Mouse (Mus musculus): ENCODE data around the gene Arpp21.

The Arpp21 gene

DNA sequence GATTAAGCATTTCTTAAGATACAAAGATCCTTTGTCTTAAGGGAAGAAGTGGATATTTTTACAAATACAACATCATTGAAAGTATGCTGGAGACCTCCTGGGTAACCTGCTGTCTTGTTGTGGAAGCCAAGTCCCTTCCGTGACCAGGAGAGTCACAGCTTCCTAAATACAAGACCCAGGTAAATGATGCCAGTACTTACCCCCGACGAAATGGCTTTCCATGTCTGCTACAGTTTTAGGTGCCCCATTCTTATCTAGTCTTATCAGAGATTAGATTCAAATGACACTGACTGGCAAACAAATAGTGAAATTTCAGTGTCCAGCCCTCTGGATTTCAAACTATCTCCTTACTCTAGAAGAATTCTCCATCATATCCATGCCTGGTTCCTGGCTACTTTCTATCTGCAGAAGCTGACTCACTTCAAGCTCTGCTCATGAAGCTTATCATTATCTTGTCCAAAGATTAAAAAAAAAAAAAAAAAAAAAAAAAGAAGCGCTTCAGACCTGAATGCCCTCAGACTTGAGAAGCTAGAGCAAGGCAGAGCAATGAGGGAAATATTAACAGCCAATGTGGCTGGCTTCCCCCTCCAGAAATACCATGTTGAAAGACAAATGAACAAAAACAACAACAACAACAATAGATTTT, 4.9 kb downstream of the Arpp21 start:
- peak; percentile 8 for DNase-seq

DNA sequence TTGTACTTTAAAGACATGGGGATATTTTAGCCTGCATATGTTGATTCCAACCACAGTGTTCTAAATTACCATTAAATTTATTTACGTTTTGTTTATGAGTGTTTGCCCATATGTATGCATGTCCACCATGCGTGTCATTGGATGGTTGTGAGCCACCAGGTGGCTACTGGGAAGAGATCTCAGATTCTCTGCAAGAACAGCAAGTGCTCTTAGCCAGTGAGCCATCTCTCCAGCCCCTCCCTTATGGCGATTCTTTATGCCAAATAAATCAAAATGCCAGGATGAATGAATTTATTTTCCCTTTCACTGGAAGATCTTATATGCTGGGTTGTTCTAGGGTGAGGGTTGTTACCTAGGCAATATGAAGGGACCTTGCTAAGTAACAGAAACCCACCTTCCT, 7.3 kb downstream of the Arpp21 start:
- DNase-seq: peak; percentile 62

DNA sequence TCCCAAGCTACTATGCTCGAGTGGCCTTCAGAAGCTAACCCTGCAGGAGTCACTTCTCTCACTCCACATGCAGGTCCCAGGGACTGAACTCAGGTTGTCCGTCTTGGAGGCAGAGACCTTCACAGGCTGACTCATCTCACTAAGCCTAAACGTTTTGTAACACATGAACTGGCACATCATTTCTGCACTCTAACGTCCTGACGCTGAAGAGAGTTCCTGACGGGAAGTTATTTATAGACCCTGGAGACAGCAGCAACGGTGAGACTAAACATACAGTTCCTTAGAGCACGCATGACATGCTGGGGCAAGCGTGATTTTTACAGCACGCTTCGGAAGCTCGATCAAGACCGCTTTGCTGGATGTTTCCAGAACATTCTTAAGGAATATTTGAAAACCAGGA, 8.6 kb downstream of the Arpp21 start:
- DNase-seq: no peak

GRCm38 (mm10) chr9:112226511-112226910, 9.2 kb downstream of the Arpp21 start:
- no peak for DNase-seq

GRCm38 (mm10) chr9:112225046-112225445, 10.7 kb downstream of the Arpp21 start:
- no peak for DNase-seq

DNA sequence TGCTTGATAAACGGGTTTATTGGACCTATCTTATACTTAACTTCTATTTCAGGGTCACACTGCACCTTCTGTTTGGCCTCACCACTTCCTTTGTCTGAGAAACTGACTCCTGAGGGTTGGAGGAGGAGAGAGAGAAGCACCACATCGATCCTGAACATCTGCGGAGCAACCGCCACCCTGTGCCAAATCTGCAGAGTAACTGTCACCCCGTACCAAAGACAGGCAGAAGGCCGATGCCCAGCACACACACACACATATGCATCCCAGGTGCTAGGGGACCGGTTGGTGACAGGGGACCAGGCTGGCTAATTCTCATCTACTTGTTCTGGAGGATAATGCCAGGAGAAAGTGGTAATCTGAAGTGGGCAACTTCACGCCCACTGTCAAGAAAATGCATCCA, 16.4 kb downstream of the Arpp21 start:
- peak; percentile 32 for DNase-seq

- DNase-seq: no peak
Measured at GRCm38 (mm10) chr9:112218237-112218636, 17.5 kb downstream of the Arpp21 start.

GRCm38 (mm10) chr9:112217161-112217560, 18.6 kb downstream of the Arpp21 start:
- no peak for DNase-seq

DNA sequence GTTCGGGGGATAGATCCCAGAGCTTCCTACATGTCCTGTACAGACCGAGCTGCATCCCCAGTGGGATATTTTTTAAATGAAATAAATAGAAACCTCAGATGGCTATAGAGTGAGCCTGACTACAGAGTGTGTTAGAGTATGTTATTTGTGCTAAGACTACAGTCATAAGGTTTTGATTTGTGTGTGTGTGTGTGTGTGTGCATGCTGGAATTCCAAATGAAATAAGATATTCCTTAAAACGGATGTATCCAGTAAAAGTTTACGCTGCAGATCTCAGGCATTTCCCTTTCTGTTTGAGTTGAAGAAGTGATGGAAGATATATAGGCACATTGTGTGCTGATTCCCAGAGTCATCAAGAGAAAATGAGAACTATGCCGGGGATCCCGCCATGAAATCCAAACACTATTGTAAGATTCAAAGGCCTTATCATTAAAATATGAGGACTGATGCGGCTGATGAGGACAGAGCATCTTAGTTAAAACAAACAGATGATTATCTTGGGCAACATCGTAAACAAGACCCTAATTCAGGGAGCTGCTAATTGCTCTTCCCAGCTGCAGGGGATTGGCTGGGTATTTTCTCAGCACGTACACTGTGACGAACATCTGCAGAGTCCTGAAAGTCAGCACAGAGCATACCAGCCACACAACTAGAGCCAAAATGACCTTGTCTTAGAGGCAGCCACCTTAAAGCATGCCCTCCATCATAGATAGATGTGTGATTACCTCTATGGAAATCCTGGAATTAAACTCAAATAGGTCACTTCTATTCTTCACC, 20.5 kb downstream of the Arpp21 start:
- no peak for DNase-seq

GRCm38 (mm10) chr9:112213411-112214255, 22.1 kb downstream of the Arpp21 start:
- DNase-seq: peak; percentile 63

- DNase-seq: peak; percentile 90
Measured at GRCm38 (mm10) chr9:112209803-112210202, 25.9 kb downstream of the Arpp21 start.

DNA sequence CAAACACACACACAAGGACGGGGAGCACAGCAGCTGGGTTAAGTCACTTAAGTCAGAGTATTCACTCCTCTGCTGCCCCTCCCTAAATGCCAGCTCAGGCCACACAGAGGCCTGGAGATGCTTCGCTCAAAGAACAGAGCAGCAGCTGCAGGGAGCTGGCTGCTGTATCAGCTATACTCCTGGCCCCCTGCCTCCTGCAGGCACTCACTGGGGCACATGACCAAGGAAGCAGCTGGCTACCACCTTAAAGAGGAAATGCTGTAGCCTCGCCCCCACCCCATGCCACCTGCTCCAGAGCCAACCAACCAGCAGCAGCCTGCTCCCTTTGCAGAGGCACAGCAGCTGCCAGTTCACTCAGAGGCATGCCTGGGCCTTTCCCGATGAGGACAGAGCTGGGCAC, 28.0 kb downstream of the Arpp21 start:
- peak; percentile 69 for DNase-seq

DNA sequence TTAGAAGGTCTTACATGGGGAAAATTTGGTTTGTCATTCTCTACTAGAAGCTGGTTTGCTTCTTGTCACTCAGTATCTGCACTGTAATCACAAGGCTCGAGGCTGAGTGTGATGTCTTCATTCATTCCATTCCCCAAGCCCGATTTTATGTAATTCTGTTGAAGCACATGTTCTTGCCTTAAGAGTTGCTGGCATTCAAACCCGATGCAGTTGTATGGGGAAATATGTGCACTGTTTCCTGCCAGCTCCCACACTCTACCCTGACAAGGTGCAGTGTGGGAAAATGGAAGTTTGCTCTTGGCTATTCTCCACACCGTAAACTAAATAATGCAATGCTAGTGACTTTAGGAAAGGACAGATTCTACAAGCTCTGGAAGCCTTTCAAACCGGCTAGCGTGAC, 37.4 kb downstream of the Arpp21 start:
- no peak for DNase-seq

DNA sequence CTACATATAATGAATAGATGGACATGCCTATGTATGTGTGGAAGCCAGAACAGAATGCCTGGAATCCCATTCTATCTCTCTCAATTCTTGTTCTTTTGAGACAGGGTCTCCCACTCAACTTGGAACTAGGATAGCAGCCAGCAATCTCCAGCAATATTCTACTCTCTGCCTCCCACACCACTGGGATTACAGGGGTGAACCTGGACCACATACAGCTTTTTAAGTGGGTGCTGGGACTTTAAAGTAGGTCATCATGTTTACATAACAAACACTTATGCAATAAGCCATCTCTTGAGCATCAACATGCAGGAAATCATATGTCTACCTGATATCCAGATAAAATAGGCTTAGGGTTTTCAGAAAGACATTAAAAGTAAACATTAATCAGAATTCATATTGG, 41.7 kb downstream of the Arpp21 start:
- DNase-seq: no peak

DNA sequence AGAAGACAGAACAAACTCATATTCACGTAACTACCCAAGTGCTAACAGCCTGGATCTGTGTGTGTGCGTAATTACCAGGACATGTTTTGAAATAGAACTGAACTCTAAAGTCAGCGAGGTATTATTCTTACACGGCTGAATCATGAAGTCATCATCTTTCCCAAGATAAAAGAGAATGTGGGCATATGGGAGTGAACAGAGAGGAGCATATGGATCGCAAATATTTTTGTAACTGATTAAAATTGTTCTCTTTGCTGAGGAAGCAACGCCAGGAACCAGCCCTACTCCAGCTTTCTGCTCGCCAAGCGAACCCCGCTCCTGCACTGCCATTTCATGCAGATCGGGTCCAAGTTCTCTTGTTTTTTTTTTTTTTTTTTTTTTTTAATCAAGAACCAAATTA, 46.3 kb downstream of the Arpp21 start:
- peak; percentile 71 for DNase-seq

DNA sequence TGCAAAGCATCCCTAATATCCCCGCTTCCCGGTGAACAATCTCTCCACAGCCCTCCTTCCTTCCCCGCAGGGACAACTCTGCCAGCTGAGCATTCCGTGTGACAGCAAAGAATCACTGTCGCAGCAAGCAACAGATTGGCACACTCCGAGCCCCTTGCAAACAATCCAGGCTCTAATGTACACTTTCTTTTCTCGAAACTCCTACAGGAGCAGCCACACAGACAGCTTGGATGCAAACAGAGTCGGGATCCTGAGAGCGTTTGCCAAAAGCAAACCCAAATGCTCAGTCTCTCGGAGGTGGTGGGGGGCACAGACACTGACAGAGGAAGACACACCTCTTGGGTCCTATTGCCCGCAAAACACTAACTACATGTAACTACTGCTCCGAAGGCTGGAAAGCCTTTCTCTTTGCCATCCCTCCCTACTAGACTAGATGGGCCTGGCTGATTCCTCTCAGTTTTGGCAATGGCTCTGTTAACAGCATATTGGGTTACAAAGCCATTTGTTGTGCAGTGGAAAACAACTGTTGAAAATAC, 47.3 kb downstream of the Arpp21 start:
- DNase-seq: peak; percentile 71

DNA sequence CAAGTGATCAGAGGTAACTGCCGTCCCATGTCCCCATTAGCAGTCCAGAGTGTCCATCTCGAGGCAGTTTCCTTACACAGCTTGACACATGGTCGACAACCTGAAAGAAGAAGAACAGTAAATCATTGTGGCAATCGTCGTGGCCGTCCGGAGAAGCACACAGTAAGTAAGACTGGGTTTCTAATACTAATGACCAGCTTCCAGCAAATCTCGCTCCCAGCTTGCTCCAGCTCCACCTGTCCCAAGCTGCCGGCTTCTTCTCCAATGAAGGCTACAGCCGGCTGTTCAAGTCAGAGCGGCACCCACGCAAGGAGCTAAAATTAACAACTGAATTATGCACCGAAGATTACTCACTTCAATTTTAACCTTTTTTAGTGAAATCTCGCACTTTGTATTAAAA, 48.1 kb downstream of the Arpp21 start:
- peak; percentile 75 for DNase-seq

DNA sequence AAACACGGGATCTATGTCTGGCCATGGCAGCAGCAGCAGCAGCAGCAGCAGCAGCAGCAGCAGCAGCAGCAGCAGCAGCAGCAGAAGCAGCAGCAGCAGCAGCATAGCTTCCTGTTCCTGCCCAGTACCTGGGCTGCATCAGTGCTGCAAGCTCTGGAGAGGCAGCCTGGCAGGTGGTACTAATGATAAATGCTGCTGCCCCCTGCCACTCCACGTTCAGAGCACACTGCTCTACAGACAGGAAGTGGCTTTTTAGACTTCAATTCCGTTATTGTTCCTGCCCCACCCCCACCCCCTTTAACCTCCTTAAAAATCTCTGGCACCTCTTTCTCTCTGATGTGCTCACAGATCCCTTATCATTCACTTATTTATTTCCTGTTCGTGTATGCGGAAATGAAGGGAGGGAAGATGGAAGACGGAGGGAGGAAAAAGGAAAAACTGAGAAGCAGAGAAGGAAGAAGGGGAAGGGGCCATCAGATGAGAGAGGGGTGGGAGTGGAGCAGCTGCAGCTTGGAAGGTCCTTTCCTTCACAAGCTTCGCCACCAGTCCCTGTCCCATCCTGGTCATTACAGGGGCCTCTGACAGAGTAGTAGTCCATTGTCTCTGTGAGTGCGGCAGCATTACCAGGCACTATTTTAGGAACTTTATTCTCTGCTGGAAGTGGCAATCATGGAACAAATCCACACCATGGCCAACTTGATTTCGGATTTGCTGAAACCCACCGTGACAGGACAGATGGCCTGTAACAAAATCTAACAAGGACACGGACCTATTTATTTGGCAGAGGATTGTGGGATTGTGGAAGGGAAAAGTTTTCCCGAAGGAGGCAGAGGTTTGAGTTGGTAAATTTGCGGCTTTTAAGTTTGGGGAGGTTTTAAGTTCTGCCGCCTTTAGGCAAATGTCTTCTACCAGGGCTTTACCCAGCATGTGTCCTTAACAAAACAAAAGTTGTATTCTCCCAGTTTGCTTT, 49.1 kb downstream of the Arpp21 start:
- DNase-seq: peak; percentile 17

DNA sequence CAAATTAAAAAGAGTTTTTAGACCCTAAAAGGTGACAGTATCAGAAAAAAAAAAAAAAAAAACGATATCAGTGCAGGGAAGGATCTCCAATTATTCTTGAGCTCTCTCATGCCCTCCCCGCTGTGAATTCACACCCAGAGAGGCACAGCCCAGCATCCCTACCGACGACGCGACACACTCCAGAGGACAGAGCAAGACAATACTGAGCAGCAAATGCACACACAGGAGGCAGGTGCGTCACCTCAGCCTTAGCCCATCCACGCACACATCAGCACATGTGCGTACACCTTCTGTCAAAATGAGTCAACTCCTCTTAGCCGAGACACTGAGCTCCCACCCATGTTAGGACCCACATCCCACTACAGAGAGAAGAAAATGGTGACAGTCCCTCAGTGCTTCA, 50.0 kb downstream of the Arpp21 start:
- peak; percentile 50 for DNase-seq

DNA sequence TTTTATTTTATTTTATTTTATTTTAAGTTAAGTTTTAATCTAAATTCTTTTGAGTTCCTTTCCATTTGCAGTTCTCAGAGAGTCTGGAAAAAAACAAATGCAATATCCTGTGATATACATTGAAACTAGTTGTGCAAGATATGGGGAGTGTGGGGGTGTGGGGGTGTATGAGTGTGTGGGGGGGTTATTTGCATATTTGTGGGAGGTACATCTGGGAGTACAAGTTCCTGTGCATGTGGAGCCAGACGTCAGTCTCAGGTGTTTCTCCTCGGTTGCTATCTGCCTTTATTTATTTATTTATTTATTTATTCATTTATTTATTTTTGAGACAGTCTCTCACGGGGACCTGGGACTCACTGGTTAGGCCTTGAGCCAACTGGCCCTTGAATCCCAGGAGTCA, 53.0 kb downstream of the Arpp21 start:
- no peak for DNase-seq

DNA sequence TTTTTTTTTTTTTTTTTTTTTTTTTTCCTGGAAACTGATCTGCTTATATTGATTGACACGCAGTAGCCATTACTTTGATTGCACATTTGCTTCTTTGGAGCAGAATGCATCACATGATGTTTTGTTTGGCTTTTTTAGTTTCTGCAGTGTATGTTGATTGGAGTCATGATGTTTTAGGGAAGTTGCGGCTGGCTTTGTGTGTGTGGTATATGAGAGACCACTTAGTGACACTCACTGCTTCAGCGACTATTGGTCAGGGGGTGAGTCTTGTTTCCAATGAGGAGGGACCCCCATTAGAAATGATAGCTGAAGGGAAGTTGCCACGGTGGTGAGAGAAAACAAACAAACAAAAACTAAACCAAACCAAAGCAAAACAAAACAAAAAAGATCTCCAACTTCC, 55.7 kb downstream of the Arpp21 start:
- DNase-seq: no peak

DNA sequence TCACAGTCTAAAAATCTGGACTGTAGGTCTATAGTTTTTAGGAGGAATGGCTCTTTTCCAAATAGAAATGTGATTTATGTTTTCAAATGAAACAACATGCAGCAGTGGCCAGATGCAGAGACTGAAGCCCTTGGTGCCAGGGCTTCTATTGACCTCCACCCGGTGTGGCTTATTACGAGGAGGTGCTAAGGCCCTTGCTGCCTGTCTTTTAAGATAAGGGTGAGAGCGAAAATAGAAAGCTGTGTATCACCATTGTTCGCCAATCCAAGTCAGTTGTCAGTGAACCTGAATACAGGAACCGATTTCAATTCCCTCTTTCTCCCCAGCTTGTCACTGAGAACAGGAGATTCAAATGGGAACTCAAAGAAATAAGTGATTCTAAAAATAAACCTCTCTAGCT, 57.3 kb downstream of the Arpp21 start:
- no peak for DNase-seq
